Mouse (Mus musculus) liver, adult 2 months (tissue): Measurements from ENCODE around the gene Vps26b. TPM values are rescaled to one million over a fixed set of nuclear protein-coding genes. Genes with fewer than 3 reads are reported as not detected.

Experiments used
- DNase-seq: peaks from one replicate; pipeline ENCODE4 v3.0.0-alpha.2; 2011; ENCODE audit warnings: low read depth, low spot score; ENCODE audit errors: extremely low read depth
- H3K27ac ChIP-seq: fragments of 200-500 bp; replicated peaks from 2 replicates; pipeline ENCODE4 v1.5.1; 2012; ENCODE audit warnings: low read depth, mild to moderate bottlenecking, control low read depth, inconsistent platforms, low read length; ENCODE audit not compliant: insufficient read depth
- H3K27me3 ChIP-seq: fragments of 200-500 bp; 2 replicates; pipeline ENCODE4 v1.6.1; 2012; ENCODE audit warnings: mild to moderate bottlenecking, moderate library complexity, low read length, inconsistent platforms; ENCODE audit not compliant: control insufficient read depth, insufficient read depth
- H3K36me3 ChIP-seq: fragments of 200-500 bp; 2 replicates; pipeline ENCODE4 v1.6.1; 2012; ENCODE audit warnings: low read length, inconsistent platforms; ENCODE audit not compliant: control insufficient read depth, insufficient read depth
- H3K4me1 ChIP-seq: fragments of 200-500 bp; 2 replicates; pipeline ENCODE4 v1.6.1; 2011; ENCODE audit warnings: low read length; ENCODE audit not compliant: control insufficient read depth, insufficient read depth
- H3K4me3 ChIP-seq: fragments of 200-500 bp; 2 replicates; pipeline ENCODE4 v1.5.1; 2011; ENCODE audit warnings: low read depth, mild to moderate bottlenecking, control low read depth, low read length, moderate library complexity; ENCODE audit not compliant: insufficient read depth
- H3K79me2 ChIP-seq: fragments of 200-500 bp; 2 replicates; pipeline ENCODE4 v1.6.1; 2012; ENCODE audit warnings: inconsistent platforms, mild to moderate bottlenecking, low read length, moderate library complexity; ENCODE audit not compliant: control insufficient read depth, insufficient read depth
- H3K9ac ChIP-seq: fragments of 200-500 bp; 2 replicates; pipeline ENCODE4 v1.6.1; 2012; ENCODE audit warnings: low read depth, mild to moderate bottlenecking, control low read depth, inconsistent platforms, low read length
- CTCF ChIP-seq: fragments of 200-500 bp; IDR thresholded peaks from 2 replicates; pipeline ENCODE4 v1.5.1; 2011; ENCODE audit warnings: low read depth, low read length, control low read depth
- POLR2A ChIP-seq: fragments of 200-500 bp; IDR thresholded peaks from 2 replicates; pipeline ENCODE4 v1.6.1; 2011; ENCODE audit warnings: low read length, control low read depth; ENCODE audit not compliant: insufficient read depth; ENCODE audit errors: extremely low read depth
- WGBS: fragments of 180-500 bp; shearing (Covaris S2); methylation state at CpG from one replicate; pipeline ENCODE4 v1.1.7; 2018; 5-methylcytosine and 5-hydroxymethylcytosine counted together
- polyA plus RNA-seq: library from polyadenylated mRNA; depleted of rRNA; stranded (reverse); fragments of >200 nt; gene quantifications from 2 replicates; pipeline ENCODE4 v1.2.3, GENCODE M21; 2012
- total RNA-seq: library from RNA; depleted of rRNA; stranded (reverse); fragments of >200 nt; gene quantifications from 2 replicates; pipeline ENCODE4 v1.2.3, GENCODE M21; 2014

Vps26b gene
- total and polyA plus RNA-seq, 2 experiments = 14.1 to 14.8 TPM

DNA sequence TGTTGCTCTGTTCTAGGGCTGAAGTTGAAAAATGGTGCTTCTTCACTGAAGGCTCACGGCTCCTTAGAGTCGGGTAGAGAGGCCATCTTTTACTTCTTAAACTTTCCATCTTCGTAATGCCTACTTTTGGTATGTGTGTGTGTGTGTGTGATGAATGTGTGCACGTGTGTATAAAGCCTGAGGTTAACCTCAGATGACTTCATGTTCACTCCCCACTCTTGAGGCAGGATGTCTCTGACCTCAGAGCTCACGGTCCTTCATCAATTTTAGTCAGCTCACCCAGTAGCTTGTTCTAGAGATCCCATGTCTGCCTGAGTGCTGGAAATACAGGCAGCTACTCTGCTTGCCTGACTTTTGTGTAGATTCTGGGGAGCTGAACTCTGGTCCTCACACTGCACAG is 14.0 kb upstream of the Vps26b start:
- Histone ChIP-seq H3K79me2 (no peaks in the 10 kb centered on the region), H3K36me3 (peaks cover 30% of the 10 kb centered on the region), H3K27me3 (no peaks in the 10 kb centered on the region), H3K4me3 (no peak overlapping the region), H3K9ac (no peak overlapping the region), H3K4me1 (no peaks in the 10 kb centered on the region), H3K27ac (no peak overlapping the region)
- 93% methylated on average over 5 of the region's 5 CpGs for WGBS
- TF ChIP-seq POLR2A (no peak), CTCF (no peak)
- DNase-seq = no peak

GRCm38 (mm10) chr9:27030763-27031100 is 867 bp upstream of the Vps26b start:
- under 1% methylated on average over 17 of the region's 17 CpGs for WGBS
- peaks cover 9% of the 10 kb centered on the region for H3K4me1 ChIP-seq

DNA sequence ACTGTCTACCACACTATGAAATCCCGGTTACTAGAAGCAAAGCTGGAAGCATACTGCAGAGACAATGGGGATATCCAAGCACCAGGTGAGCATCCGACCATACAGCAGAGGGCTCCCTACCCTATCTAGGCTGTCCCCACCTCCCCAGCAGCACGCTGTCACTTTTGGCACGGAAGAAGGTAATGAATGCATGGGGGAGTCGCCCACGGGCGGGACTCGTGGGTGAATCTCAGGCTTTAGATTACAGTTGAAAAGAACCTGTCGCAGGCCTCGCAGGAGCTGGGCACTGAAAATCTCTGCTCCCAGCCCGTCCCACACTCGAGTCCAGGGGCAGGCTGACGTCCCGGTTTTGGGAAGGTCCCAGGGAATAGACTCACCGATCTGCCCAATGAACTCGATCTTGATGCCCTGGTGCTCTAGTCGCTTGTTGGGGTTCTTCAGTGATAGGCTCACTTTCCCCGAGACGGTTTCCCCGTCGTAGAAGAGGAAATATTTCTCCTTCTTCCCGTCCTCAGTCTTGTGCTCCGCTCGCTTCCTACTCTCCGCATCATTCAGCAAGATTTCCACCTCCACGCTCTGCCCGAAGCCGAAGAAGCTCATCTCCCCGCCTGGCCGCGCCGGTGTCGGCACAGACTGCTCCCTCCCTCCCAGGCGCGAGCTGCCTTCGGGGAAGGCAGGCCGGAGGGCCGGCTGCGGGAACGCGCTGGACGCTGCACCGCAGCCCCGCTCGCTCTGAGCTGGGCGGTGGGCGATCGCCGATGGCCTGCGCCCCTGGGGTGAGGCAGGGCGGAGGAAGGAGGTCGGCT is 640 bp downstream of the Vps26b start:
- Histone ChIP-seq H3K4me3 (peak overlapping the region; percentile 78), H3K4me1 (peaks cover 9% of the 10 kb centered on the region), H3K27ac (peak overlapping the region; percentile 62), H3K79me2 (peaks cover 19% of the 10 kb centered on the region; the same call in 1 of the 2 replicates), H3K36me3 (no peaks in the 10 kb centered on the region; the same call in 1 of the 2 replicates), H3K9ac (peak overlapping the region; percentile 88), H3K27me3 (no peaks in the 10 kb centered on the region)
- peak; percentile 36 for DNase-seq
- under 1% methylated on average over 52 of the region's 52 CpGs for WGBS
- TF ChIP-seq CTCF (peak; percentile 39; the same call in 1 of the 2 replicates), POLR2A (no peak)

More at GRCm38 (mm10) chr9:27030763-27031100, 867 bp upstream of the Vps26b start:
- no peaks in the 10 kb centered on the region for H3K36me3 ChIP-seq
- DNase-seq = no peak
- no peak for TF ChIP-seq POLR2A
- TF ChIP-seq CTCF = no peak
- H3K79me2 ChIP-seq = peaks cover 12% of the 10 kb centered on the region; the same call in 1 of the 2 replicates
- no peaks in the 10 kb centered on the region for H3K27me3 ChIP-seq
- no peak overlapping the region for H3K27ac ChIP-seq
- H3K4me3 ChIP-seq = peak overlapping the region; percentile 78
- H3K9ac ChIP-seq = peak overlapping the region; percentile 57

- Histone ChIP-seq H3K4me1 (peaks cover 9% of the 10 kb centered on the region), H3K4me3 (no peak overlapping the region), H3K27ac (no peak overlapping the region), H3K79me2 (peaks cover 31% of the 10 kb centered on the region; the same call in 1 of the 2 replicates), H3K36me3 (no peaks in the 10 kb centered on the region; the same call in 1 of the 2 replicates), H3K27me3 (no peaks in the 10 kb centered on the region), H3K9ac (no peak overlapping the region)
- TF ChIP-seq POLR2A (no peak), CTCF (no peak)
- 65% methylated on average over 1 of the region's 1 CpGs for WGBS
- DNase-seq = no peak
Observed at GRCm38 (mm10) chr9:27026708-27027107, 3.2 kb downstream of the Vps26b start.

DNA sequence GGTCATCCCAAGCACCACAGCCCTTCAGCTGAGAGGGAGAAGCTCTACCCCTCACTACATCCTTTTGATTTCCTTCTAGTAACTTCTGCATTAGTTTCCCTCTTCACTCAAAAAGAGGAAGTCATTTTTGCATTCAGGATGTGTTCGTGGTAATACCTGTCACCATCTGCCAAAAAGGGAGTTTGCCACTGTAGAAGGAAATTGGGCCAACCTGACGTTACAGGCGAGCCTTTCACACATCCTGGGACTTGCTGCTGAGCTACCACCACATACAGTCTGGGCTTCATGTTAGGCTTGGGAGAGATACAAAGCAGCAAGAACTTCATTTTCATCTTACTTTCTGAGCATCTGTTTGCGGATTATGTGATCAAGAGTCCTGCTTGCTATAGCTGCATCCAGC is 6.2 kb downstream of the Vps26b start:
- no peak overlapping the region for H3K4me3 ChIP-seq
- TF ChIP-seq POLR2A = no peak
- TF ChIP-seq CTCF = no peak
- H3K4me1 ChIP-seq = peaks cover 6% of the 10 kb centered on the region
- no peaks in the 10 kb centered on the region for H3K27me3 ChIP-seq
- 71% methylated on average over 4 of the region's 4 CpGs for WGBS
- H3K36me3 ChIP-seq = peaks cover 5% of the 10 kb centered on the region
- DNase-seq = peak; percentile 6
- no peak overlapping the region for H3K27ac ChIP-seq
- H3K9ac ChIP-seq = no peak overlapping the region
- H3K79me2 ChIP-seq = peaks cover 23% of the 10 kb centered on the region; the same call in 1 of the 2 replicates

GRCm38 (mm10) chr9:27018961-27019360 is 10.9 kb downstream of the Vps26b start:
- H3K36me3 ChIP-seq = peaks cover 23% of the 10 kb centered on the region
- TF ChIP-seq CTCF = no peak
- no peak for TF ChIP-seq POLR2A

More at GRCm38 (mm10) chr9:27018961-27019360, 10.9 kb downstream of the Vps26b start:
- H3K4me3 ChIP-seq = no peak overlapping the region
- H3K27ac ChIP-seq = no peak overlapping the region
- H3K4me1 ChIP-seq = no peaks in the 10 kb centered on the region
- H3K27me3 ChIP-seq = no peaks in the 10 kb centered on the region
- H3K9ac ChIP-seq = no peak overlapping the region
- H3K79me2 ChIP-seq = peaks cover 12% of the 10 kb centered on the region; the same call in 1 of the 2 replicates
- WGBS = 98% methylated on average over 10 of the region's 10 CpGs
- DNase-seq = no peak
